Mouse (Mus musculus) G1E (cell line): Measurements from ENCODE around the gene Gm11985.

ENCODE experiments used
- POLR2AphosphoS5 ChIP-seq: IDR thresholded peaks from 2 replicates; pipeline ENCODE4 v1.6.1; 2012; ENCODE audit warnings: low read depth, low read length, inconsistent platforms; ENCODE audit not compliant: insufficient replicate concordance
- TAL1 ChIP-seq: conservative IDR thresholded peaks from 2 replicates; pipeline ENCODE4 v1.6.1; 2012; ENCODE audit warnings: low read depth, low read length, inconsistent platforms, mixed read lengths

GRCm38 (mm10) chr11:7182409-7183042 lies 5.8 kb downstream of the Gm11985 start:
- no peak for TF ChIP-seq TAL1
- no peak for TF ChIP-seq POLR2AphosphoS5
